Mouse (Mus musculus): ENCODE measurements around the gene Zfp661.

DNA sequence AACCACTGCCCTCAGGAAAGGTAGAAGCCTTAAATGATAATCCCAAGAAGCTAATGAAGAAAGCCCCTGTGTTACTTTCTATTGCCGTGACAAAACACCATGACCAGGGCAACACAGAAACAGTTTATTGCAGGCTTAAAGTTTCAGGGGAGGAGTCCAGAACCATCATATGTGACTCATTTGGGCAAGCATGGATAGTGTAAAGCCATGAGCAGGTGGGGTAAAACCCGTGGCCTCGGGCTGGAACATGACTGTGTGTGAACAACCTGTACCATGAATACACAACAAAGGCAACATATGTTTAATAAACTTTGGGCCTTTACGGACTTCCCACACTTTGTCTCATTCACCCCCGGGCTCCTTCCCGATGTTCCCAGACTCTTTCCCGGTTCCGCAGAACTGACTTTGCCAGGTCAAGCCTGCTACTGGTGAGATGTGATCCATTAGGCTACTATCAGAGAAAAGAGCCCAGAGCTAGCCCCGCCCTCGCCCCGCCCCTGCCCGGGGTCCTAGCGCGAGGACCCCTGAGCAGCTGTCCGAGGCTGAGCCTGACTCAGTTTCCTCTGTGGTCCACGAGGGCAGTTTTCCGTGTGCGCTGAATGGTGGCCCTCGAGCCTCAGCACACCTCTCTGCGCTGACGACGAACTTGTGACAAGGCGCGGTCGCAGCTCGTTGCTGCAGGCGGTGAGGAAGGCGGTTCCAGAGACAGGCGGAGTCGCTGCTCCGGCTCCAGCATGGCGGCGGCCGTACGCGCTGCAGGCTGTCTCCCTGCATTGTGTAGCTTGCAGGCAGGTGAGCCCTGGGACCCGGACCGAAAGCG is at the start of gene Zfp661, which contains the start of gene Mrps5:
- TF ChIP-seq CTCF (IDR thresholded peaks at IDR 0.05; ENCODE audit: low read depth) (no peak), EP300 (IDR thresholded peaks at IDR 0.05; ENCODE audit: low read depth) (peak; percentile 98)
